Mouse (Mus musculus): ENCODE measurements at regions not wholly inside any gene's neighbourhood (a gene's known extent, or its start where the extent isn't known, plus 50 kb on each side); places are given as distances from the start of the nearest gene placed in this dataset.
A peak's percentile ranks its signal among the peaks of the same experiment; 100 is the strongest.
"Not testable (repeated sequence)": the region's sequence is repeated elsewhere in the genome, so short reads cannot be mapped to it uniquely, and the experiment has no call there.

GRCm38 (mm10) chr8:37048912-37049692, 55.7 kb downstream of the AI429214 start:
- DNase-seq, result no peak
- Histone ChIP-seq H3K4me1 (ENCODE audit: control insufficient read depth, insufficient read depth, low read length) (no peaks in the 10 kb centered on the region), H3K4me3 (replicated peaks; ENCODE audit: extremely low read depth, low read depth, low read length) (no peak overlapping the region)
- WGBS, result 81% methylated on average over 5 of the region's 5 CpGs
- no peak for TF ChIP-seq CTCF (IDR thresholded peaks at IDR 0.05; ENCODE audit: insufficient read depth, low read length)
- no peak for TF ChIP-seq POLR2A (IDR thresholded peaks at IDR 0.05; ENCODE audit: borderline replicate concordance, extremely low read depth, low read depth, low read length)

GRCm38 (mm10) chr8:37049969-37050683, 56.7 kb downstream of the AI429214 start:
- DNase-seq, result no peak
- H3K4me1 ChIP-seq (ENCODE audit: control insufficient read depth, insufficient read depth, low read length), result no peaks in the 10 kb centered on the region
- 76% methylated on average over 6 of the region's 6 CpGs for WGBS
- no peak for TF ChIP-seq POLR2A (IDR thresholded peaks at IDR 0.05; ENCODE audit: borderline replicate concordance, extremely low read depth, low read depth, low read length)
- TF ChIP-seq CTCF (IDR thresholded peaks at IDR 0.05; ENCODE audit: insufficient read depth, low read length), result no peak
- H3K4me3 ChIP-seq (replicated peaks; ENCODE audit: extremely low read depth, low read depth, low read length), result no peak overlapping the region

GRCm38 (mm10) chr8:37050684-37051028, 57.3 kb downstream of the AI429214 start:
- WGBS, result 18% methylated on average over 1 of the region's 1 CpGs
- H3K4me3 ChIP-seq (replicated peaks; ENCODE audit: extremely low read depth, low read depth, low read length), result no peak overlapping the region
- TF ChIP-seq POLR2A (IDR thresholded peaks at IDR 0.05; ENCODE audit: borderline replicate concordance, extremely low read depth, low read depth, low read length) (no peak), CTCF (IDR thresholded peaks at IDR 0.05; ENCODE audit: insufficient read depth, low read length) (no peak)
- no peak for DNase-seq
- no peaks in the 10 kb centered on the region for H3K4me1 ChIP-seq (ENCODE audit: control insufficient read depth, insufficient read depth, low read length)

- Histone ChIP-seq H3K4me3 (replicated peaks; ENCODE audit: extremely low read depth, low read depth, low read length) (no peak overlapping the region), H3K4me1 (ENCODE audit: control insufficient read depth, insufficient read depth, low read length) (no peaks in the 10 kb centered on the region)
- TF ChIP-seq POLR2A (IDR thresholded peaks at IDR 0.05; ENCODE audit: borderline replicate concordance, extremely low read depth, low read depth, low read length), result no peak
- TF ChIP-seq CTCF (IDR thresholded peaks at IDR 0.05; ENCODE audit: insufficient read depth, low read length), result no peak
- DNase-seq, result no peak
- whole genome bisulfite sequencing, result 51% methylated on average over 3 of the region's 3 CpGs
Measured at GRCm38 (mm10) chr8:37056376-37056775, 63.0 kb downstream of the AI429214 start.

GRCm38 (mm10) chr8:37058390-37058789, 65.0 kb downstream of the AI429214 start:
- no peak for TF ChIP-seq POLR2A (IDR thresholded peaks at IDR 0.05; ENCODE audit: borderline replicate concordance, extremely low read depth, low read depth, low read length)
- H3K4me1 ChIP-seq (ENCODE audit: control insufficient read depth, insufficient read depth, low read length), result no peaks in the 10 kb centered on the region
- WGBS, result 57% methylated on average over 6 of the region's 6 CpGs
- no peak overlapping the region for H3K4me3 ChIP-seq (replicated peaks; ENCODE audit: extremely low read depth, low read depth, low read length)
- DNase-seq, result no peak

GRCm38 (mm10) chr8:37062012-37062944, 68.9 kb downstream of the AI429214 start:
- TF ChIP-seq POLR2A (IDR thresholded peaks at IDR 0.05; ENCODE audit: borderline replicate concordance, extremely low read depth, low read depth, low read length) (no peak), CTCF (IDR thresholded peaks at IDR 0.05; ENCODE audit: insufficient read depth, low read length) (peak; percentile 90)
- peak; percentile 70 for DNase-seq
- WGBS, result 29% methylated on average over 13 of the region's 13 CpGs
- Histone ChIP-seq H3K4me1 (ENCODE audit: control insufficient read depth, insufficient read depth, low read length) (no peaks in the 10 kb centered on the region), H3K4me3 (replicated peaks; ENCODE audit: extremely low read depth, low read depth, low read length) (no peak overlapping the region)

- 18% methylated on average over 12 of the region's 12 CpGs for WGBS
- peak; percentile 67 for DNase-seq
- H3K4me3 ChIP-seq (replicated peaks; ENCODE audit: extremely low read depth, low read depth, low read length), result no peak overlapping the region
- TF ChIP-seq CTCF (IDR thresholded peaks at IDR 0.05; ENCODE audit: insufficient read depth, low read length) (peak; percentile 62), POLR2A (IDR thresholded peaks at IDR 0.05; ENCODE audit: borderline replicate concordance, extremely low read depth, low read depth, low read length) (no peak)
- H3K4me1 ChIP-seq (ENCODE audit: control insufficient read depth, insufficient read depth, low read length), result no peaks in the 10 kb centered on the region
Measured at GRCm38 (mm10) chr8:37063764-37064331, 70.4 kb downstream of the AI429214 start.

GRCm38 (mm10) chr8:37072905-37073304, 79.5 kb downstream of the AI429214 start:
- Histone ChIP-seq H3K4me3 (replicated peaks; ENCODE audit: extremely low read depth, low read depth, low read length) (no peak overlapping the region), H3K4me1 (ENCODE audit: control insufficient read depth, insufficient read depth, low read length) (no peaks in the 10 kb centered on the region)
- no peak for DNase-seq
- WGBS, result 27% methylated on average over 2 of the region's 2 CpGs
- TF ChIP-seq CTCF (IDR thresholded peaks at IDR 0.05; ENCODE audit: insufficient read depth, low read length) (peak; percentile 16; the same call in 1 of the 2 replicates), POLR2A (IDR thresholded peaks at IDR 0.05; ENCODE audit: borderline replicate concordance, extremely low read depth, low read depth, low read length) (no peak)

- DNase-seq, result no peak
- TF ChIP-seq CTCF (IDR thresholded peaks at IDR 0.05; ENCODE audit: insufficient read depth, low read length) (no peak), POLR2A (IDR thresholded peaks at IDR 0.05; ENCODE audit: borderline replicate concordance, extremely low read depth, low read depth, low read length) (no peak)
- WGBS, result 60% methylated on average over 2 of the region's 2 CpGs
- no peak overlapping the region for H3K4me3 ChIP-seq (replicated peaks; ENCODE audit: extremely low read depth, low read depth, low read length)
- H3K4me1 ChIP-seq (ENCODE audit: control insufficient read depth, insufficient read depth, low read length), result no peaks in the 10 kb centered on the region
Measured at GRCm38 (mm10) chr8:37099727-37100126, 106.3 kb downstream of the AI429214 start.

- not testable (repeated sequence) for H3K4me3 ChIP-seq (replicated peaks; ENCODE audit: extremely low read depth, low read depth, low read length); H3K4me1 ChIP-seq (ENCODE audit: control insufficient read depth, insufficient read depth, low read length); DNase-seq
Measured at GRCm38 (mm10) chr8:37112386-37112785, 119.0 kb downstream of the AI429214 start.

Data from lung, adult 2 months (tissue).